Mouse (Mus musculus): Measurements from ENCODE around the gene Hectd1. TPM values are rescaled to one million over a fixed set of nuclear protein-coding genes. Genes with fewer than 3 reads are reported as not detected.

Hectd1 gene
- polyA plus RNA-seq, 1 experiment: 31.2 TPM

DNA sequence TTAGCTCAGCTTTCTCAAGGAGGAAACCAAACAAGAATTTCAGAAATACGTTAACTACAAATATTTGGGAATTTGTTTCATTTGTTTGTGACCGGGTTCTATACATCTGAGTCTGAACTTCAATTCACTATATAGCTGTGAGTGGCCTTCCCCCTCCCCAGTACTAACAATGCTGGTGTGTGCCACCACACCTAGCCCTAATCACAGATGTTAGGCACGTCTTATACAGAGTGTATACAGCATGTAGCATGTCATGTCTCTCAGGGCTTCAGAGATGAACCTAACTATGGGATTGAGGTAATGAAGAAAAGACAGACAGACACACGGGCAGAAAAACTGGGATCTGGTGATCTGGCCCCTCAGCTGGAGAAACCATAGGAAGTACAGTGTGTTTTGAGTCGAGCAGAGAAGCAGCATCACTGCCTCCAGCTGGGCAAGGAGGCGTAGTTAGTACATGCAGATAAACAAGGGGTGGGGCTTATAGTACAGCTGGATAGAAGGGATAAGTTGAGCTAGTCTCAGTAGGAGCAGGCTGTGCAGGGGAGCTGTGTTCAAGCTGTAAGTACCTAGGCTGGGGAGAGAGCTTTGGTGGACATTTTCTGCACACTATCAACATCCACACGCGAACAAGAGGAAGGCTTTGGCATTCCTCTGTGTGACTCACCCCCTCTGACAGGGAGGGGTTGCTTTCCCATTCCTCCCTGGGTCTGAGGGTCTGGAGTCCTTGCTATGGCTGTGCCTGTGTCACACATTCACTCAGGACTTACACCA lies 129.5 kb downstream of the Hectd1 start:
- TF ChIP-seq POLR2A (IDR thresholded peaks at IDR 0.05; ENCODE audit: borderline replicate concordance, control insufficient read depth, low read depth, low read length) (peak; percentile 31; the same call in 1 of the 2 replicates), CTCF (IDR thresholded peaks at IDR 0.05; ENCODE audit: control insufficient read depth, insufficient read depth, low read length) (no peak)
- Histone ChIP-seq H3K27ac (ENCODE audit: control insufficient read depth, insufficient read depth, low read depth, low read length, poor library complexity) (peak overlapping the region; percentile 79), H3K4me1 (ENCODE audit: control insufficient read depth, insufficient read depth, low read length) (no peaks in the 10 kb centered on the region; the same call in 1 of the 2 replicates), H3K4me3 (replicated peaks; ENCODE audit: control insufficient read depth, low read depth, low read length) (peak overlapping the region; percentile 56)
- 66% methylated on average over 8 of the region's 8 CpGs for WGBS

- H3K27ac ChIP-seq (ENCODE audit: control insufficient read depth, insufficient read depth, low read depth, low read length, poor library complexity): no peak overlapping the region
- TF ChIP-seq CTCF (IDR thresholded peaks at IDR 0.05; ENCODE audit: control insufficient read depth, insufficient read depth, low read length) (no peak), POLR2A (IDR thresholded peaks at IDR 0.05; ENCODE audit: borderline replicate concordance, control insufficient read depth, low read depth, low read length) (no peak)
- H3K4me3 ChIP-seq (replicated peaks; ENCODE audit: control insufficient read depth, low read depth, low read length): no peak overlapping the region
- WGBS: 71% methylated on average over 2 of the region's 2 CpGs
- H3K4me1 ChIP-seq (ENCODE audit: control insufficient read depth, insufficient read depth, low read length): peaks cover 3% of the 10 kb centered on the region; the same call in 1 of the 2 replicates
Measured at GRCm38 (mm10) chr12:51696157-51696556, 133.2 kb downstream of the Hectd1 start.

DNA sequence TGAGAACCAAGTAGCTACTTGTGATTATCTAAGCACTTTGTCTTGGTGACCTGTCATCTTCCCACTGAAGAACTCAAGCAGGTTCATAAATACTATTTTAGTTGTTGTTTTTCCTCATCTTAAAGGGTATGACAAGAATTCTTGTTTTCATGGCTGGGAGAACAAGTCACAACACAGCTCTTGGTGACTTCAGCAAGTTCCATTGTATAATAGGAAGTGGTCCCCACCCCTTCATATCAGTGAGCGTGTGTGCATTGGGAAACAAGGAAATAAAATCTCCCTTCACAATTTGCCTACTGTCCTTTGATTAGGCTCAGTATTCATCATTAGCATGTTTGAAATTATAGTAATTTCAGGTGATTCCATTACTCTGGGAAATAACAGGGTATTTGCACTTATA lies 134.4 kb downstream of the Hectd1 start:
- TF ChIP-seq POLR2A (IDR thresholded peaks at IDR 0.05; ENCODE audit: borderline replicate concordance, control insufficient read depth, low read depth, low read length) (no peak), CTCF (IDR thresholded peaks at IDR 0.05; ENCODE audit: control insufficient read depth, insufficient read depth, low read length) (no peak)
- WGBS: 27% methylated on average over 1 of the region's 1 CpGs
- Histone ChIP-seq H3K4me1 (ENCODE audit: control insufficient read depth, insufficient read depth, low read length) (peaks cover 3% of the 10 kb centered on the region; the same call in 1 of the 2 replicates), H3K4me3 (replicated peaks; ENCODE audit: control insufficient read depth, low read depth, low read length) (no peak overlapping the region), H3K27ac (ENCODE audit: control insufficient read depth, insufficient read depth, low read depth, low read length, poor library complexity) (no peak overlapping the region)

DNA sequence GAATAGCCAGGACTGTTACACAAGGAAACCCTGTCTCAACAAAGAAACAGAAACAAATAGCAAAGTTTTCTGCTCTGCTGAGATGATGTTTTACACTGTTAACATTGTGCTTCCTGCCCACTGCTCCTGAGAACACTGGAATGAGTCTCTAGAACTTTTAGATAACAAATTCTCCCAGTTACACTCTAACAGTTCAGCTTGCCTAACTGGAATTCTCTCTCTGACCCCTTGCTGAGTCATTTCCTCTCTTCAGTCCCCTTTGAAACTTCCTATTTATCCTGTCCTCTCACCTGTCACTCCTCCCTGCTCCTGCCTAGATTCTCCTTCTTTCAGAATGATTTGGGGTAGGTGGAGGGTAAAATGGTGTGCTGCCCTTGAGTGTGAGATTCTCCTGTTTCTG lies 135.2 kb downstream of the Hectd1 start:
- TF ChIP-seq CTCF (IDR thresholded peaks at IDR 0.05; ENCODE audit: control insufficient read depth, insufficient read depth, low read length) (no peak), POLR2A (IDR thresholded peaks at IDR 0.05; ENCODE audit: borderline replicate concordance, control insufficient read depth, low read depth, low read length) (no peak)
- H3K4me1 ChIP-seq (ENCODE audit: control insufficient read depth, insufficient read depth, low read length): peaks cover 3% of the 10 kb centered on the region; the same call in 1 of the 2 replicates
- H3K4me3 ChIP-seq (replicated peaks; ENCODE audit: control insufficient read depth, low read depth, low read length): no peak overlapping the region
- H3K27ac ChIP-seq (ENCODE audit: control insufficient read depth, insufficient read depth, low read depth, low read length, poor library complexity): no peak overlapping the region

Other genes starting within 250 kb of the Hectd1 start
- gene Coch, start 236.2 kb downstream of the Hectd1 start, polyA plus RNA-seq (2011; ENCODE audit: insufficient read depth, insufficient read length, low replicate concordance, missing spikeins): not detected in 2 replicates
- gene Ap4s1, start 138.5 kb downstream of the Hectd1 start, polyA plus RNA-seq (2011; ENCODE audit: insufficient read depth, insufficient read length, low replicate concordance, missing spikeins): 19.3 and 38.5 TPM in 2 replicates
- gene Strn3, start 137.6 kb downstream of the Hectd1 start, polyA plus RNA-seq (2011; ENCODE audit: insufficient read depth, insufficient read length, low replicate concordance, missing spikeins): 13.7 and 19.4 TPM in 2 replicates
- 13.4 and 20.5 TPM in 2 replicates for gene Heatr5a, start 141.8 kb upstream of the Hectd1 start, polyA plus RNA-seq (2011; ENCODE audit: insufficient read depth, insufficient read length, low replicate concordance, missing spikeins)
- 7.0 and 12.1 TPM in 2 replicates for gene Dtd2, start 177.0 kb upstream of the Hectd1 start, polyA plus RNA-seq (2011; ENCODE audit: insufficient read depth, insufficient read length, low replicate concordance, missing spikeins)
- not detected in 2 replicates for gene Gpr33, start 198.5 kb upstream of the Hectd1 start, polyA plus RNA-seq (2011; ENCODE audit: insufficient read depth, insufficient read length, low replicate concordance, missing spikeins)